Mouse (Mus musculus) hindbrain, embryonic 16.5 days (tissue): Measurements from ENCODE around the gene Syt16. TPM values are rescaled to one million over a fixed set of nuclear protein-coding genes. Genes with fewer than 3 reads are reported as not detected.

Experiments used
- ATAC-seq: fragments of 200-750 bp; cut with Nextera tagmentation; 2 replicates; pipeline ENCODE4 v1.8.0; 2017; ENCODE audit warnings: moderate TSS enrichment, moderate library complexity
- H3K27ac ChIP-seq: fragments of 300-500 bp; sonication (generic); 2 replicates; pipeline ENCODE4 v1.5.1; 2014; ENCODE audit warnings: low read depth, mild to moderate bottlenecking, control low read depth, low read length, moderate library complexity
- H3K27me3 ChIP-seq: fragments of 300-500 bp; sonication (generic); replicated peaks from 2 replicates; pipeline ENCODE4 v1.6.1; 2014; ENCODE audit warnings: low read length; ENCODE audit not compliant: control insufficient read depth, insufficient read depth
- H3K36me3 ChIP-seq: fragments of 300-500 bp; sonication (generic); 2 replicates; pipeline ENCODE4 v1.6.1; 2014; ENCODE audit warnings: mild to moderate bottlenecking, low read length, moderate library complexity, mixed read lengths; ENCODE audit not compliant: control insufficient read depth, insufficient read depth
- H3K4me1 ChIP-seq: fragments of 300-500 bp; sonication (generic); 2 replicates; pipeline ENCODE4 v1.6.1; 2014; ENCODE audit warnings: low read depth, low read length; ENCODE audit not compliant: control insufficient read depth, insufficient read depth
- H3K4me2 ChIP-seq: fragments of 300-500 bp; sonication (generic); 2 replicates; pipeline ENCODE4 v1.6.1; 2014; ENCODE audit warnings: mild to moderate bottlenecking, low read length, control low read depth, moderate library complexity
- H3K4me3 ChIP-seq: fragments of 300-500 bp; sonication (generic); 2 replicates; pipeline ENCODE4 v1.5.1; 2014; ENCODE audit warnings: mild to moderate bottlenecking, low read length, control low read depth, moderate library complexity
- H3K9ac ChIP-seq: fragments of 300-500 bp; sonication (generic); 2 replicates; pipeline ENCODE4 v1.6.1; 2014; ENCODE audit warnings: low read depth, mild to moderate bottlenecking, control low read depth, low read length, moderate library complexity
- H3K9me3 ChIP-seq: fragments of 300-500 bp; sonication (generic); 2 replicates; pipeline ENCODE4 v1.6.1; 2014; ENCODE audit warnings: mild to moderate bottlenecking, low read length, moderate library complexity; ENCODE audit not compliant: control insufficient read depth
- WGBS: fragments of 180-500 bp; shearing (Covaris S2); extraction: QIAGEN DNeasy Blood & Tissue Kit; methylation state at CpG from one replicate; pipeline ENCODE4 v1.1.7; 2014; 5-methylcytosine and 5-hydroxymethylcytosine counted together
- polyA plus RNA-seq: library from polyadenylated mRNA; unstranded; fragments of >200 nt; fragmentation: Nextera tagmentation; extraction: Ambion mirVana; gene quantifications from 2 replicates; pipeline ENCODE4 v1.2.1, GENCODE M21; 2015

The Syt16 gene
- polyA plus RNA-seq, 1 experiment from 2014 or later = 76.1 TPM

DNA sequence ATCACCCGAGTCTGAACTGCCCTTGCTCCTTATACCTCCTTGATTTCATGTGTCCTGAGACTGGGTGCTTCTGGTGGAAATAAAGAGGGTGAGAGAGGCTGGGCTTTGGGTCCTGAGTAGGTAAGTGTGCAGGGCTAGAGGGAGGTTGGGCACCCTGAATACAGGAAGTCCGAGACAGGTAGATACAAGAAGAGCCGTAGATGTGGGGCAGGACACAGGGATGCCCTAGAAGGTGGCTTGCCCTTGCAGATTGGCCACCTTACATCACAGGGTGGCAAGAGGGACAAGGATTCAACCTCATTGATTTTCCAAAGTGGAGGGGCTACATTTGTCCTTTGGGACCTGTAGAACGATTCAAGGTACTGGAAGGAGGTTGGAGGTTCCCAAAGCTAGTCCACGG is 45.8 kb downstream of the Syt16 start:
- ATAC-seq = no peak

DNA sequence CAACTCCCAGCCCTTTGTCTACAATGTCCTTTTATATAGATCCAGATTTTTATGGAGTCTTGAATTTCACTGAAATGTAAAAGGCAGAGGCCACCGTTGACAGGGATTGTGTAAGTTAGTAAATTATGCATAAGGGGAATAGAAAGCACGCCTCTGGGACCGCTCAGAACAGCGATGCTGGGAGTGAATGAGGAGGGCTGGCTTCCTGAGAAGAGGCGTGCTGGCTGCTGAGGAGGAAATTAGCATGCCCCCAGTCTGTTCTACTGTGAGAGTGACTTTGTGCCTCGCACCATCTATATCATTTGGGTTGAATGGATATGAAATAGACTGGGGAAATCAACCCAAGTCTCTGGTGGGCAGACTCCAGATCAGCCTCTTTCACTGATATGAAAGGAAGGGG is 46.3 kb downstream of the Syt16 start:
- H3K4me1 ChIP-seq = no peaks in the 10 kb centered on the region; the same call in 1 of the 2 replicates
- peak; percentile 67; the same call in 1 of the 2 replicates for ATAC-seq

More for the DNA sequence above, 45.8 kb downstream of the Syt16 start:
- no peaks in the 10 kb centered on the region for H3K36me3 ChIP-seq
- 0 out of 2 replicates have a peak overlapping the region, but pooled peaks have one; percentile 34 for H3K27ac ChIP-seq
- no peaks in the 10 kb centered on the region; the same call in 1 of the 2 replicates for H3K4me1 ChIP-seq
- H3K27me3 ChIP-seq = no peaks in the 10 kb centered on the region
- H3K9ac ChIP-seq = no peak overlapping the region
- H3K9me3 ChIP-seq = no peaks in the 10 kb centered on the region
- no peak overlapping the region for H3K4me3 ChIP-seq
- 90% methylated on average over 5 of the region's 5 CpGs for WGBS
- H3K4me2 ChIP-seq = no peak overlapping the region

DNA sequence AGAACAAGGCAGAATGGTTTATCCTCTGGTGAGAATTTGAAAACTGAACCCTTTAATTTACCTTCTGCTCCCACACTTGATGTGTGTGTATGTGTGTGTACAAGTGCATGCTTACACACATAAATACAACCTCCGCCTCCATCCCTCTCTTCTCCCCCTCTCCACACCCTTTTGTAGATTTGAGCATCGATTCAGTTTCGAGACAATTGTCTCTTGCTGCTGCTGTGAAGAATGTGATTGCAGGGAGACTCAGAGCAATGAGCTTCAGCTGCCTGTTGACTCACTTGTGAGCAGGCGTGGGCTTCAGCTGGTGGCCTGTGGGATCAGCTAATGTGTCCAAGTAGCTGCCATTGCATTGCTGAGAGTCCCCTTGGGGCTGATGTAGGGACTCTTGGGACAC is 46.8 kb downstream of the Syt16 start:
- Histone ChIP-seq H3K9me3 (no peaks in the 10 kb centered on the region), H3K9ac (no peak overlapping the region), H3K36me3 (no peaks in the 10 kb centered on the region), H3K4me3 (no peak overlapping the region), H3K27ac (peak overlapping the region; percentile 40; the same call in 1 of the 2 replicates), H3K4me2 (no peak overlapping the region; the same call in 1 of the 2 replicates), H3K27me3 (no peaks in the 10 kb centered on the region), H3K4me1 (no peaks in the 10 kb centered on the region; the same call in 1 of the 2 replicates)
- ATAC-seq = peak; percentile 27; the same call in 1 of the 2 replicates
- 50% methylated on average over 4 of the region's 4 CpGs for WGBS

More for the DNA sequence above, 46.3 kb downstream of the Syt16 start:
- H3K27me3 ChIP-seq = no peaks in the 10 kb centered on the region
- H3K9ac ChIP-seq = no peak overlapping the region
- no peaks in the 10 kb centered on the region for H3K36me3 ChIP-seq
- no peaks in the 10 kb centered on the region for H3K9me3 ChIP-seq
- 33% methylated on average over 6 of the region's 6 CpGs for WGBS
- H3K4me2 ChIP-seq = no peak overlapping the region; the same call in 1 of the 2 replicates
- no peak overlapping the region for H3K4me3 ChIP-seq
- peak overlapping the region; percentile 40 for H3K27ac ChIP-seq

DNA sequence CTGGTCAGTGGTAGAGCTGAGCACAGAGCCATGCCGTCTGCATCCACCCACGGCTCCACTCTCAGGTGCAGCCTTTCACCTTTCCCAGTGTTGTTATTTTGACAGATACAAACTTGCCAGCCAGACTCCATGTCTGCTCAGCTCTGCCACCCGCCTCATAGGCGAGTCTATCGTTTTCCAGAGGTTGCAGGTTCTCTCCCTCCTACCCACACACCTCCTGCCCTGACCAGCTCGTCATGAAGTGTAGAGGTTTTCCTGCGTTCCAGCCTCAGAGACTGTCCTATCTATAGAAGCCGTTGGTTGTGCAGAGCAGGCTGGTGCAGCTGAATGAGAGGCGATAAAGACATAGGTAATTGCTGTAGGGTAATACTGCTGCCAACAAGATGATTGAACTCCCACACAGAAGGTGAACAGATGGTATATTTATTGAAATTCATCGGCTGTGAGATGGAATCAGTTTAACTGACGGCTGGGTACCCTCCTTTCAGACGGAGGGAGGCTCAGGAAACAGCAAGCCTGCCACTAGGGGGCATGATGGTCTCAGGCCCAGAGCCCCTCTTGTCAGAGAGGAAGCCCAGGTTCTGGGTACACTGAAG is 58.0 kb downstream of the Syt16 start:
- H3K4me3 ChIP-seq = no peak overlapping the region
- H3K4me2 ChIP-seq = no peak overlapping the region
- ATAC-seq = peak; percentile 94
- no peaks in the 10 kb centered on the region for H3K9me3 ChIP-seq
- H3K27ac ChIP-seq = no peak overlapping the region; the same call in 1 of the 2 replicates
- 40% methylated on average over 12 of the region's 12 CpGs for WGBS
- no peaks in the 10 kb centered on the region for H3K4me1 ChIP-seq
- no peaks in the 10 kb centered on the region for H3K36me3 ChIP-seq
- H3K9ac ChIP-seq = no peak overlapping the region
- no peaks in the 10 kb centered on the region for H3K27me3 ChIP-seq

DNA sequence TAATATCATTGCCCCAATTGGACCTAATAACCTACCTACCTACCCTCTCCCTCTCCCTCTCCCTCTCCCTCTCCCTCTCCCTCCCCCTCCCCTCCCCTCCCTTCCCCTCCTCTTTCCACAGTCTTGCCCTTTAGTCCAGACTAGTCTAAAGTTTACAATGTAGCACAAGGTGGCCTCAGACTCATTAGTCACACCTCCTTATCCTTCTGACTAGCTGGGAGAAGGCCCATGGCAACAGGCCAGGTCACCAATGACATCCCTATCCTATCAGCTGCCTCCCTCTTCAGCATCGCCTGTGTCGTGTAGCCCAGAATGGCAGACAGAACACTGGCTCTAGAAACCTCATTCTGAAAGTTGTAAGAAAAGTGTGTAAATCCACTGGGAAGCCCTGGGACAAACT is 58.7 kb downstream of the Syt16 start:
- Histone ChIP-seq H3K9ac (no peak overlapping the region), H3K4me1 (no peaks in the 10 kb centered on the region), H3K4me3 (no peak overlapping the region), H3K27ac (no peak overlapping the region), H3K36me3 (no peaks in the 10 kb centered on the region), H3K9me3 (no peaks in the 10 kb centered on the region), H3K27me3 (no peaks in the 10 kb centered on the region), H3K4me2 (no peak overlapping the region)
- WGBS = 38% methylated on average over 2 of the region's 2 CpGs
- peak; percentile 55; the same call in 1 of the 2 replicates for ATAC-seq

DNA sequence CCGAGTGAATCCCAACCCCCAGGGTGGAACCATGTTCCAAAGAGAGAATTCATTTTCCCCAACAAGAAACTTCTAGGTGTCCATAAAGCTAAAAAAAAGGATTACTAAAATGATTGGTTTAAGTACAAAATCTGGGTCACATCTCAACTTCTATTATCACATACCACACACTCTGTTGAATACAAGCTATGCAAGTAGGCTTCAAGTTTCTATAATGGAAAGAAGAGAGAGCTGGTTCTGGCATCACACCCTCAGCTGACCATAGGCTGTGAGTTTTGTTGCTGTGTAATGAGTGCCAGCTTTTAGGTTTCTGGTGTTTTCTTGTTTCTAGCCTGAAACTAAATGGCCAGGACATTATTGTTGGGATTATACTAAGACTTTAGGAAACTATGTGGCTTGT is 65.1 kb downstream of the Syt16 start:
- Histone ChIP-seq H3K9me3 (no peaks in the 10 kb centered on the region), H3K27ac (no peak overlapping the region)
- 84% methylated on average over 1 of the region's 1 CpGs for WGBS

DNA sequence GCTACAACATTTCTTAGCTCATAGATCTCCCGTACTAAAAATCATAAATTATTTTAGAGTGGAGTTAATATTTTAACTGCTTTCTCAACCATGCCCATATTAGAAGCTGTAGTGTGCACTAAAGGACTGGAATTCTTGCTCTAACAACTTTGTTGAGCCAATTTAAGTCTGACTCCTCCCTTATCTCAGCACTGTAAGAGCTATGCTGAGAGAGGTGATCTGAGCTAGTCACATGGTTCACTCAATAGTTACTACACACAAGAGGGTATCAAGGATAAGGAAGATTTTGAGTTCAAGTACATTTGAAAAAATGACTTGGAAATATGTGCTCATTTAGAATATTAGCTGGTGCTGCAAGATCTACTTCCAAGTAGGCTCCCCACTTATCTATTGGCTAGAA is 71.5 kb downstream of the Syt16 start:
- no peak overlapping the region for H3K4me2 ChIP-seq

More for the DNA sequence above, 65.1 kb downstream of the Syt16 start:
- H3K9ac ChIP-seq = no peak overlapping the region
- H3K27me3 ChIP-seq = no peaks in the 10 kb centered on the region
- no peak overlapping the region for H3K4me3 ChIP-seq
- no peak for ATAC-seq
- H3K4me2 ChIP-seq = no peak overlapping the region
- no peaks in the 10 kb centered on the region for H3K36me3 ChIP-seq
- H3K4me1 ChIP-seq = no peaks in the 10 kb centered on the region

DNA sequence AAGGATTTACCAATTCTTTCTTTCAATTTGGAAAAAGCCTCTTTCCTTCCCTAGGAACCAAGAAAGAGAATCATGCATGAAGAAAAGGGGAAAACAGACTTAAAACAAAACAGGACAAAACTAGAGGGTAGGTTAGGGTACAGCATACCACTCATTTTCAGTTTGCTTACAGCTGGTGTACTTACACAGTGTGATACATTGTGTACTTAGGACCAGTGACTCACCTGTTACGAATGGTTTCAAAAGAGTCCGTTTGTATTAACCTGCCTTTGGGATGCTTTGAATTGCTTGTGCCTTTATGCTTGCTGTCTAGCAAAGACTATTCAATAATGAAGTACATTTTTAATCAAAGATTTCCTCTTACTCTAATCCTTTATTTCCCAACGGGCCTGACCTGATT is 78.1 kb downstream of the Syt16 start:
- Histone ChIP-seq H3K36me3 (no peaks in the 10 kb centered on the region), H3K4me1 (no peaks in the 10 kb centered on the region; the same call in 1 of the 2 replicates), H3K9ac (no peak overlapping the region), H3K27me3 (no peaks in the 10 kb centered on the region), H3K4me2 (no peak overlapping the region), H3K4me3 (no peak overlapping the region), H3K27ac (no peak overlapping the region), H3K9me3 (no peaks in the 10 kb centered on the region)
- ATAC-seq = no peak
- 66% methylated on average over 3 of the region's 3 CpGs for WGBS

More for the DNA sequence above, 71.5 kb downstream of the Syt16 start:
- Histone ChIP-seq H3K9me3 (no peaks in the 10 kb centered on the region), H3K4me3 (no peak overlapping the region), H3K27me3 (no peaks in the 10 kb centered on the region), H3K9ac (no peak overlapping the region), H3K4me1 (no peaks in the 10 kb centered on the region), H3K27ac (no peak overlapping the region), H3K36me3 (no peaks in the 10 kb centered on the region)
- 97% methylated on average over 1 of the region's 1 CpGs for WGBS
- ATAC-seq = no peak

DNA sequence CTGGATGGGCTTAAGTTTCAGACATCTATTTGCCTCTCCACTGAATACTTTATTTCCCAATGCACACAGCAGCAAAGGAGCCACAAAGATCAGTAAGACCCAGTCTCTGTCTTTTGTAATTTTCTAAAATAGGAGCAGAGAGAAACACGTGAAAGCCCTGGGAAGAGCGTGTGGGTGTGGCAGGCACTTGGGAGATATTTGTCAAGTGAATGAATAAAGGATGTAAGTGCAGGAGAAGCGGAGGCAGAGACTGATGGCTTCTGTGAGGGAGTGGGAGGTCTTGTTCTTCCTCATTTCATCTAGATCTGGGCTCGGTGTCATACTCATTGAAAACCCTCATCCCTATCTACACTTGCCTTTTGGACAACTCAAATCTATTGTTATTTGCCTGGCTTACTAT is 78.6 kb downstream of the Syt16 start:
- H3K27ac ChIP-seq = no peak overlapping the region
- no peak overlapping the region for H3K4me3 ChIP-seq
- no peaks in the 10 kb centered on the region for H3K36me3 ChIP-seq
- no peak overlapping the region for H3K9ac ChIP-seq
- no peaks in the 10 kb centered on the region for H3K27me3 ChIP-seq
- H3K9me3 ChIP-seq = no peaks in the 10 kb centered on the region
- no peak for ATAC-seq
- no peak overlapping the region for H3K4me2 ChIP-seq
- 63% methylated on average over 4 of the region's 4 CpGs for WGBS
- H3K4me1 ChIP-seq = no peaks in the 10 kb centered on the region; the same call in 1 of the 2 replicates
